Mouse (Mus musculus): ENCODE measurements around the gene Cd55b. TPM values are rescaled to one million over a fixed set of nuclear protein-coding genes. Genes with fewer than 3 reads are reported as not detected.
A peak's percentile ranks its signal among the peaks of the same experiment; 100 is the strongest.
"Not testable (repeated sequence)": the region's sequence is repeated elsewhere in the genome, so short reads cannot be mapped to it uniquely, and the experiment has no call there.

Cd55b gene
- polyA plus RNA-seq, 1 experiment from 2014 or later: not detected

GRCm38 (mm10) chr1:130430920-130431319, 8.1 kb upstream of the Cd55b start:
- Histone ChIP-seq H3K4me2 (no peak overlapping the region), H3K4me1 (ENCODE audit: insufficient read depth) (peaks cover 7% of the 10 kb centered on the region; the same call in 1 of the 2 replicates), H3K36me3 (ENCODE audit: insufficient read depth) (no peaks in the 10 kb centered on the region), H3K27ac (ENCODE audit: low read depth) (no peak overlapping the region), H3K27me3 (ENCODE audit: insufficient read depth, low read length) (no peaks in the 10 kb centered on the region), H3K9me3 (ENCODE audit: low read depth, low read length) (no peaks in the 10 kb centered on the region), H3K9ac (no peak overlapping the region), H3K4me3 (ENCODE audit: low read depth, low read length) (no peak overlapping the region)
- ATAC-seq (ENCODE audit: insufficient read depth): no peak
- TF ChIP-seq CTCF (IDR thresholded peaks at IDR 0.05; ENCODE audit: low read depth): no peak
- WGBS: 84% methylated on average over 4 of the region's 4 CpGs
- DNase-seq: no peak

DNA sequence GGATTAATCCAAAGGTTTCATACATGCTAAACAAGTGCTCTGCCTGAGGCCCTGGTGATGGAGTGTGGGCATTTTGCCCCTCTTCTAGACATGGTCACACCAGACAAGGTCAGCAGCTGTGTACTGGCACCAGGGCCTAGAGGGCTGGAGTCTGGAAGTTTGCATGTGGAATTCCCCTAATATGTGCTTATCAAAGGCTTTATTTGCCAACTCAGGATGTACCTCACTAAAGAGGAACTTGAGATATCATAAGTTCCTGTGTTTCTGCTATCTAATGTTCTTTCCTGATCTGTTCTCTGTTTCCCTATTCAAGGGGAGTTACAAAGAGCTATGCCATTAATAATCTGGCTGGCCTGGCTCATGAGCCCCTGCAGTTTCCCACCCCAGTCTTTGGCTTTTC, 5.9 kb upstream of the Cd55b start:
- not testable (repeated sequence) for DNase-seq; H3K27me3 ChIP-seq (ENCODE audit: insufficient read depth, low read length); H3K4me3 ChIP-seq (ENCODE audit: low read depth, low read length); H3K4me2 ChIP-seq; H3K27ac ChIP-seq (ENCODE audit: low read depth); H3K4me1 ChIP-seq (ENCODE audit: insufficient read depth); H3K36me3 ChIP-seq (ENCODE audit: insufficient read depth); H3K9ac ChIP-seq; ATAC-seq (ENCODE audit: insufficient read depth); H3K9me3 ChIP-seq (ENCODE audit: low read depth, low read length)

DNA sequence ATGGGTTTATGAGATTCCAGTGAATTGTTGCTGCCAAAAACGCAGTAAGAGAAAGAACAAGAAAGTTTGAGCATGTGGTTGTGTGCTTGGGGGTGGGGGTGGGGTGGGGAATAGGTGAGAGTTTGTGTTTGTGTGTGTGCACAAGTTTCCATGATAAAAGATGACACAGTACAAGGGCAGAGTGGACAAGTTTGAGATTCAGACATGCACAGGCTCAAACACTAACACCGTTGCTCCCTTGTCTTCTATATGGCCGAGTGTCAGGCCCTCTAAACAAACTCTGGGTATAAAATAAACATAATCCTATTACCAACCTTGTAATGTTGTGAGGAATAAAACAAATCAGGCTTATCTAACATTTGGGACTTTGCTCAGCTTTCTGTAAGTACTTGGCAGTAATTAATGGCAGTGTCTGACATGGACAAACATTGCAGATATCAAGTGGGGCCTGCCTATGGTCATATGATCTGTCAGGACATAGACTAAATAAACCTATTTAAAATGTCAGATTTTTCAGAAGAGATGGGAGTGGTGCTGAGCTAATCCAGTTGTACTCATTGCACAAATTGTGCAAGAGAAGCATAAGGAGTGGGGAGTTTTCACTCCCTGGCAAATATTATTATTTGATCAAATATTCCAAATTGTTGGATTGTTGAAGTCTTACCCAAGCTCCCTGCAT, 4.5 kb upstream of the Cd55b start:
- not testable (repeated sequence) for H3K4me3 ChIP-seq (ENCODE audit: low read depth, low read length); H3K9me3 ChIP-seq (ENCODE audit: low read depth, low read length); H3K9ac ChIP-seq; H3K4me2 ChIP-seq; H3K4me1 ChIP-seq (ENCODE audit: insufficient read depth); H3K27ac ChIP-seq (ENCODE audit: low read depth); H3K27me3 ChIP-seq (ENCODE audit: insufficient read depth, low read length); H3K36me3 ChIP-seq (ENCODE audit: insufficient read depth)
- 19% methylated on average over 2 of the region's 3 CpGs for WGBS
- peak; percentile 47 for DNase-seq
- ATAC-seq (ENCODE audit: insufficient read depth): peak; percentile 83

GRCm38 (mm10) chr1:130422033-130422432, 776 bp downstream of the Cd55b start:
- not testable (repeated sequence) for H3K4me1 ChIP-seq (ENCODE audit: insufficient read depth); H3K9ac ChIP-seq; H3K4me3 ChIP-seq (ENCODE audit: low read depth, low read length); H3K36me3 ChIP-seq (ENCODE audit: insufficient read depth); H3K4me2 ChIP-seq; DNase-seq; H3K27me3 ChIP-seq (ENCODE audit: insufficient read depth, low read length); H3K27ac ChIP-seq (ENCODE audit: low read depth); H3K9me3 ChIP-seq (ENCODE audit: low read depth, low read length); ATAC-seq (ENCODE audit: insufficient read depth)
- no CpG with 5 or more reads among the region's 6 CpGs for WGBS

- not testable (repeated sequence) for H3K27ac ChIP-seq (ENCODE audit: low read depth); H3K4me1 ChIP-seq (ENCODE audit: insufficient read depth); H3K4me2 ChIP-seq; DNase-seq; H3K36me3 ChIP-seq (ENCODE audit: insufficient read depth); ATAC-seq (ENCODE audit: insufficient read depth); H3K4me3 ChIP-seq (ENCODE audit: low read depth, low read length); H3K27me3 ChIP-seq (ENCODE audit: insufficient read depth, low read length); H3K9ac ChIP-seq; H3K9me3 ChIP-seq (ENCODE audit: low read depth, low read length)
Measured at GRCm38 (mm10) chr1:130397109-130397508, 25.7 kb downstream of the Cd55b start.

- H3K4me3 ChIP-seq (ENCODE audit: low read depth, low read length); H3K4me2 ChIP-seq; DNase-seq; ATAC-seq (ENCODE audit: insufficient read depth); H3K4me1 ChIP-seq (ENCODE audit: insufficient read depth); H3K9ac ChIP-seq; H3K27ac ChIP-seq (ENCODE audit: low read depth); H3K36me3 ChIP-seq (ENCODE audit: insufficient read depth); H3K27me3 ChIP-seq (ENCODE audit: insufficient read depth, low read length); H3K9me3 ChIP-seq (ENCODE audit: low read depth, low read length): not testable (repeated sequence)
Measured at GRCm38 (mm10) chr1:130387282-130387681, 35.5 kb downstream of the Cd55b start.

DNA sequence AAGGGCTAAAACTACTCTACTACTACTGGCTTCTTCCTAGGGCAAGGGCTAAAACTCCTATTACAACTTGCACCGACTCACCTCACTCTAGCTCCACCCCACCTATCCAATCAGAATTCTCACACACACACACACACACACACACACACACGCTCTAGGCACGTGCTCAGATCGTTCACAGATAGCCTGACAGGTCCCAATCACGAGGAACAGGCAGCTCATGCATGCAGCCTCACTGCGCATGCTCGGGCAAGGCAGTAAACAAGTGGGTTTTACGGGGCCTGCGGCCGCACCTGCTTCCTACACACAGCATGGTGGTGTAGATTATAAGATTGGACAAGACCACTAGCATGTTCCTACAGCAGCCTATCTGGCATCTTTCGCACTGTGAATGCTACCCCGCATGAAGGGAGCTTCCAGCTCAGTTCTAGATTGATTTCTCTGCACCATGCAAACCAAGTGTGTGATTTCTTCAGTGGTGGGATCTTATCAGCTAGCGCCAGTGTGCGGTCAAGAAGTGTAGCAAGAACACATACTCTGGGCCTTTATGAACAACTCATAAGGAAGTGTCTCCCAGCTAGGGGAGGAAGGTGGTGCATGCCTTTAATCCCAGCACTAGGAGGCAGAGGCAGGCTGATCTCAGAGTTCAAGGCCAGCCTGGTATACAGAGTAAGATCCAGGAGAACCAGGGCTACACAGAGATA, 44.9 kb downstream of the Cd55b start:
- no peak for ATAC-seq (ENCODE audit: insufficient read depth)

More for the DNA sequence above, 44.9 kb downstream of the Cd55b start:
- Histone ChIP-seq H3K4me1 (ENCODE audit: insufficient read depth) (no peaks in the 10 kb centered on the region), H3K27me3 (ENCODE audit: insufficient read depth, low read length) (no peaks in the 10 kb centered on the region), H3K27ac (ENCODE audit: low read depth) (no peak overlapping the region), H3K9ac (no peak overlapping the region), H3K4me2 (no peak overlapping the region), H3K36me3 (ENCODE audit: insufficient read depth) (no peaks in the 10 kb centered on the region), H3K9me3 (ENCODE audit: low read depth, low read length) (no peaks in the 10 kb centered on the region), H3K4me3 (ENCODE audit: low read depth, low read length) (no peak overlapping the region)
- DNase-seq: no peak
- no peak for TF ChIP-seq CTCF (IDR thresholded peaks at IDR 0.05; ENCODE audit: low read depth)
- 89% methylated on average over 14 of the region's 14 CpGs for WGBS
